Mouse (Mus musculus): ENCODE data around the gene Mcm3ap. TPM values are rescaled to one million over a fixed set of nuclear protein-coding genes. Genes with fewer than 3 reads are reported as not detected.
A peak's percentile ranks its signal among the peaks of the same experiment; 100 is the strongest.

Gene Mcm3ap
- total RNA-seq, 2 experiments from 2014 or later: 60.1 to 63.5 TPM

- no peak for ATAC-seq (replicated peaks; ENCODE audit: low FRiP score, low TSS enrichment, poor library complexity, severe bottlenecking)
These were observed 20.5 kb downstream of the Mcm3ap start for GRCm38 (mm10) chr10:76489205-76489604.

GRCm38 (mm10) chr10:76493527-76493926 is 24.8 kb downstream of the Mcm3ap start:
- ATAC-seq (replicated peaks; ENCODE audit: low FRiP score, low TSS enrichment, poor library complexity, severe bottlenecking): peak; percentile 94

GRCm38 (mm10) chr10:76495501-76495900 is 26.8 kb downstream of the Mcm3ap start:
- ATAC-seq (replicated peaks; ENCODE audit: low FRiP score, low TSS enrichment, poor library complexity, severe bottlenecking): no peak

GRCm38 (mm10) chr10:76496366-76496765 is 27.6 kb downstream of the Mcm3ap start:
- ATAC-seq (replicated peaks; ENCODE audit: low FRiP score, low TSS enrichment, poor library complexity, severe bottlenecking): no peak

- no peak for ATAC-seq (replicated peaks; ENCODE audit: low FRiP score, low TSS enrichment, poor library complexity, severe bottlenecking)
These were observed 28.8 kb downstream of the Mcm3ap start for GRCm38 (mm10) chr10:76497522-76497921.

- peak; percentile 23; the same call in 1 of the 2 replicates for ATAC-seq (replicated peaks; ENCODE audit: low FRiP score, low TSS enrichment, poor library complexity, severe bottlenecking)
These were observed 35.7 kb downstream of the Mcm3ap start for GRCm38 (mm10) chr10:76504271-76504943.

GRCm38 (mm10) chr10:76505865-76506264 is 37.1 kb downstream of the Mcm3ap start:
- ATAC-seq (replicated peaks; ENCODE audit: low FRiP score, low TSS enrichment, poor library complexity, severe bottlenecking): no peak

GRCm38 (mm10) chr10:76512965-76513583 is 44.3 kb downstream of the Mcm3ap start:
- peak; percentile 99 for ATAC-seq (replicated peaks; ENCODE audit: low FRiP score, low TSS enrichment, poor library complexity, severe bottlenecking)

- ATAC-seq (replicated peaks; ENCODE audit: low FRiP score, low TSS enrichment, poor library complexity, severe bottlenecking): peak; percentile 13
These were observed 62.2 kb downstream of the Mcm3ap start for GRCm38 (mm10) chr10:76530922-76531321.

GRCm38 (mm10) chr10:76531375-76531774 is 62.6 kb downstream of the Mcm3ap start, which contains the start of gene Lss:
Lss (plus strand) TSS chr10:76531588.
- peak; percentile 99 for ATAC-seq (replicated peaks; ENCODE audit: low FRiP score, low TSS enrichment, poor library complexity, severe bottlenecking)

GRCm38 (mm10) chr10:76531828-76532227 is 63.1 kb downstream of the Mcm3ap start:
- 0 out of 2 replicates have a peak, but pooled peaks have one; percentile 3 for ATAC-seq (replicated peaks; ENCODE audit: low FRiP score, low TSS enrichment, poor library complexity, severe bottlenecking)

GRCm38 (mm10) chr10:76535526-76535925 is 66.8 kb downstream of the Mcm3ap start:
- ATAC-seq (replicated peaks; ENCODE audit: low FRiP score, low TSS enrichment, poor library complexity, severe bottlenecking): no peak

- ATAC-seq (replicated peaks; ENCODE audit: low FRiP score, low TSS enrichment, poor library complexity, severe bottlenecking): no peak
These were observed 68.9 kb downstream of the Mcm3ap start for GRCm38 (mm10) chr10:76537619-76538018.

- ATAC-seq (replicated peaks; ENCODE audit: low FRiP score, low TSS enrichment, poor library complexity, severe bottlenecking): 0 out of 2 replicates have a peak, but pooled peaks have one; percentile 19
These were observed 72.8 kb downstream of the Mcm3ap start for GRCm38 (mm10) chr10:76541336-76542085.

GRCm38 (mm10) chr10:76542636-76543375 is 74.1 kb downstream of the Mcm3ap start:
- 0 out of 2 replicates have a peak, but pooled peaks have one; percentile 8 for ATAC-seq (replicated peaks; ENCODE audit: low FRiP score, low TSS enrichment, poor library complexity, severe bottlenecking)

- no peak for ATAC-seq (replicated peaks; ENCODE audit: low FRiP score, low TSS enrichment, poor library complexity, severe bottlenecking)
These were observed 77.8 kb downstream of the Mcm3ap start for GRCm38 (mm10) chr10:76546566-76546965.

- no peak for ATAC-seq (replicated peaks; ENCODE audit: low FRiP score, low TSS enrichment, poor library complexity, severe bottlenecking)
These were observed 79.5 kb downstream of the Mcm3ap start for GRCm38 (mm10) chr10:76548218-76548617.

- ATAC-seq (replicated peaks; ENCODE audit: low FRiP score, low TSS enrichment, poor library complexity, severe bottlenecking): no peak
These were observed 81.7 kb downstream of the Mcm3ap start for GRCm38 (mm10) chr10:76550458-76550857.

- ATAC-seq (replicated peaks; ENCODE audit: low FRiP score, low TSS enrichment, poor library complexity, severe bottlenecking): no peak
These were observed 82.8 kb downstream of the Mcm3ap start for GRCm38 (mm10) chr10:76551556-76551955.
